Mouse (Mus musculus): ENCODE measurements at regions not wholly inside any gene's neighbourhood (a gene's known extent, or its start where the extent isn't known, plus 50 kb on each side); places are given as distances from the start of the nearest gene placed in this dataset.

DNA sequence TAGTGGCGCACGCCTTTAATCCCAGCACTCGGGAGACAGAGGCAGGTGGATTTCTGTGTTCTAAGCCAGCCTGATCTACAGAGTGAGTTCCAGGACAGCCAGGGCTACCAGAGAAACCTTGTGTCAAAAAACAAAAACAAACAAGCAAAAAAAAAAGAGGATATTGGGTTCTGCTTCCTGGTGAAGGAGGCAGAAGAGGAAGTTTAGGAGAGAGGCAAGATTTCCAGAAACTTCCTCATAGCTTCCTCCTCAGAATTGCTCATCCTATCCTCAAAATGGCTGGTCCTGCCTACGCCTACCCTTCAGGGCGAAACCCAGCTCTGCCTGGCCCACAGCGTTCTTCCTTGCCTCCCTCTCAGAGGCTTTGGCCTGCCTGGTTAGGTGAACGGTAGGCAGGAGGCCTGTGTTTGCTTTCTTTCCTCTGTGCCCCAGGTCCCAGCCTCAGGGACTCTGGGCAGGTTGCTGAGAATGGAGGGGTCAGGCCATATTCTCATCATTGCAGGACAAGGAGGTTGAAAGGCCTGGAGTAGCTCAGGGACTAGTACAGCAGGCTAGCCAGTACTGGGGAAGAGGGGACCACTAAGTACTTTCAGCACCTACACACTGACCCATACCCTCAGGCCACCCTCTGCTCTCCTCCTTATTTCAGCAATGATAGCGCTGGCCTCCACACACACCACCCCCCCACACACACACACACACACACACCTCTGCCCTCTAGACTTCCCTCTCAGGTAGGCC lies 79.6 kb downstream of the Zfp36l2 start:
- no peak for DNase-seq

DNA sequence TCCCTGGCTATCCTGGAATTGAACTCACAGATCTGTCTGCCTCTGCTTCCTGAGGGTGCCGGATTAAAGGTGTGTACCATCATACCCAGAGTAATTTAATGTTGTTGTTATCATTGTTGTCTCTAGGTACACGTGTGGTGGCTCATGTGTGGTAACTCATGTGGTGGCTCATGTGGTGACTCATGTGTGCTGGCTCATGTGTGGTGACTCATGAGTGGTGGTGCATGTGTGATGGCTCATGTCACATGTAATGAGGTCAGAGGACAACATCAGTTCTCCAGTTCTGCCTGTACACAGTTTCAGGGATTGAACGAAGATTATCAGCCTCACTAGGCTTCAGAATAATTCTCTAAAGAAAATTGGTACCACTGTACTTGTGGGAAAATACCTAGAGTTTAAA lies 80.2 kb downstream of the Zfp36l2 start:
- no peak for DNase-seq

- no peak for DNase-seq
Measured at GRCm38 (mm10) chr17:84104242-84104641, 83.5 kb downstream of the Zfp36l2 start.

GRCm38 (mm10) chr17:84103344-84103743 lies 84.4 kb downstream of the Zfp36l2 start:
- DNase-seq: no peak

- DNase-seq: no peak
Measured at GRCm38 (mm10) chr17:84101652-84102051, 86.1 kb downstream of the Zfp36l2 start.

GRCm38 (mm10) chr17:84100523-84100922 lies 87.2 kb downstream of the Zfp36l2 start:
- DNase-seq: no peak

- peak; percentile 77 for DNase-seq
Measured at GRCm38 (mm10) chr17:84099737-84100136, 88.0 kb downstream of the Zfp36l2 start.

- DNase-seq: no peak
Measured at GRCm38 (mm10) chr17:84097871-84098430, 89.8 kb downstream of the Zfp36l2 start.

- DNase-seq: peak; percentile 45
Measured at GRCm38 (mm10) chr17:84097286-84097685, 90.5 kb downstream of the Zfp36l2 start.

DNA sequence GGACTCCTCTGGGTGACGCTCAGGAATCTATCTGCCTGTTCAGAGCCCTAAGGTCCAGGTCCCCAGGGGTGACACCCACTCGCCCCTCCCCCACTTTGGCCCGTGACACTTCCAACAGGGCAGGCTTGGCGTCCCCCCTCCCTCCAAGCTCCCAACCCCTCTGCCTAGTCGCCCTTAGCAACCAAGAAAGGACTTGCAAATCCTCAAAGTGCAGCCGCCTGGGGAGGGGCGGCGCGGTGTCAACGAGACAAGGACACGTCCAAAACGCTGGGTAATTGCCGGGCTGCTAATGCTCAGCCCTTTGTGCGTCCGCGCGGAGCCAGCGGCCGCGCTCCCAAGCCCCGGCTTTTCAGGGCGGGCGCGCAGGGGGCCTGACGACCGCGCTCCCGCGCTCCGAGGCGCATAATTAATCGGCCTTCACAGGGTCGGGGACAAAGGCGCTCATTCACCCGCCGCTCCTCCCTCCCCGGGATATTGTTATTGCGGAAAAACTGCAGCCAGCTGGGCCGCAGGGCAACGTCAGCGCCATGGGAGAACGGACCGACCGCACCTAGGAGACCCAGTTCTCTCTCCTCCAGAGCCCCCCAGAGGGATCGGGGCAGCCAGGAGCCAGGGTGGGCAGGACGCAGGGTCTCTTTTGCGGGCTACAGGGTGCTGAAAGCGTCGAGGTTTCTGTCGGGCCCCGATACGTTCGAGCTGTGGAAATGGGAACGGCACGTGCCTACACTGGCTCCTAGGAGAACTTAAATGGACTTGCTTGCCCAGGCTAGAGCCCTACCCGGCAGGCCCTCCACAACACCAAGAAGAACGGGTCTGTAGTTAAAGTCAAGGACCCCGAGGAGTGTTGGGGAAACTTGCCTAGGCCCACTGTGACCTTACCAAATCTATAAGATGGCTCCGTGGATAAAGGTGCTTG lies 91.1 kb downstream of the Zfp36l2 start:
- DNase-seq: peak; percentile 75

GRCm38 (mm10) chr17:84095829-84096228 lies 91.9 kb downstream of the Zfp36l2 start:
- DNase-seq: no peak

DNA sequence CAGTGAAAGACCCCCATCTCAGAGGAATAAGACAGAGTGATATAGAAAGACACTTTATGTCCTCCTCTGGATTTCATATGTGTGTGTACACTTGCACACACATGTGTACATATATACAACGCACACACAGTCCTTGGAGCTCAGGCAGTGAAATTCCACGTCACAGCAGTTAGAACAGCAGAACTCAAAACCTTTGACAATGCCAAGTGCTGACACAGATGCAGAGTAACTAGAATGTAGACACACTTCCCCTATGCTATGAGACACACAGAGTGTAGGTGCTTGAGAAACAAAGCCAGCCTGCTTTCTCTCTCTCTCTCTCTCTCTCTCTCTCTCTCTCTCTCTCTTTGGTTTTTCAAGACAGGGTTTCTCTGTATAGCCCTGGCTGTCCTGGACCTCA lies 92.7 kb downstream of the Zfp36l2 start:
- DNase-seq: no peak

- no peak for DNase-seq
Measured at GRCm38 (mm10) chr17:84086394-84086793, 101.4 kb downstream of the Zfp36l2 start.

DNA sequence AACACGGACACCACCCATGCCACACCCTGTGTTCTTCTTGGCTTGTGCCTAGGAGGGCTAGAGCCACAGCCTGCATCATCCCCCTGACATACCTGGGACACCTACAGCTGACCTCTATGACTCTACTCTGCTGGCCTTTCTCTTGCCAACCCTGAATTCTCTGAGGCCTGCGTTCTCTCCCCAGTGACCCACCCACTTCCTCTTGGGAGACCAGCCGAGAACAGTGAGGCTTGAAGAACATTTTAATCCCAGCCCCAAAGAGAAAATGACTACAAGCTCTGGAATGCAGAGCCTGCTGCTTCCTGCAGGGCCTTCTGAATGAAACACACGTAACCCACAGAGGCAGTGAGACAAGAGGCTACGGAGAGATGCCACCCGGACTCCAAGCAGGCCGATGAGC lies 102.0 kb downstream of the Zfp36l2 start:
- DNase-seq: peak; percentile 63

- peak; percentile 37 for DNase-seq
Measured at GRCm38 (mm10) chr17:84085232-84085631, 102.5 kb downstream of the Zfp36l2 start.

DNA sequence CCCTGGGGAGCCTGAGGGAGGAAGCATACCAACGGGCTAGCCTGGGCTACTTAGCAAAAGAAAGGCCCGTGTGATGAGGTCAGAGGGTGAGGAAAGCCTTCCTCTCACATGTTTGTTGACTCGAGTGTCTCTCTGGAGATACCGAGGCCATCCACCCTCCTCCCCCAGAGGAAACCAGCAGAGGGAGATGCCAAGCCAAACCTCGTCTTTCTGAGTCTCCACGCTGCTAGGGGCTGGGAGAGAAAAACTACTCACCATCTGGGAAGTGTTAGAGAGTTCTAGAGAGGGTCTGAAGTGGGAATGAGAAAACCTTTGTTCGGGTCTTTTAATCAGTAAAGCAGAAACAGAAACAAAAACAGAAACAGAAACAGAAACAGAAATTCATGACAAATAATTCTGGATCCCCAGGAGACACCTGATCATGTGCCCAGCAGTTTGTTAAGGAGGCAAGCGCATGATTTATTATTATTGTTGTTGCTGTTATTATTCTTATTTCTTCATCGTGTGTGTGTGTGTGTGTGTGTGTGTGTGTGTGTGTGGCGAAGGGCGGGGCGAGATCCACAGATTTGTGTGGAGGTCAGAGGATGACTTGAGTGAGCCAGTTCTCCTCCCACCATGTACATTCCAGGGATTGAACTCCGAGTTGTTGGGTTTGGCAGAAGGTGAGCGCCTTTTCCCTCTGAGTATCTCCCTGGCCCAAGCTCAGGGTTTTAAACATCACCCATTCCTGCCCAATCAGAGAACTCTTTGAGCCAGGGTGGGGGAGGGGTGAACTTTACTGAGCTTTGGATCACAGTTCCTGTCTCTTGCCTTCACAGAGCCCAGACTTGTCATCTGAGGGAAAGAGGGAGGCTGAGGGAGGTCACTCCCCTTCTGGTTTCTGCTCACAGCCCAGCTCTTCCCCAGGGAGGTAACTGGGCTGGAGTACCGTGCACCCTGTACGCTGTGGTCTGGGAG lies 104.2 kb downstream of the Zfp36l2 start:
- DNase-seq: peak; percentile 78

DNA sequence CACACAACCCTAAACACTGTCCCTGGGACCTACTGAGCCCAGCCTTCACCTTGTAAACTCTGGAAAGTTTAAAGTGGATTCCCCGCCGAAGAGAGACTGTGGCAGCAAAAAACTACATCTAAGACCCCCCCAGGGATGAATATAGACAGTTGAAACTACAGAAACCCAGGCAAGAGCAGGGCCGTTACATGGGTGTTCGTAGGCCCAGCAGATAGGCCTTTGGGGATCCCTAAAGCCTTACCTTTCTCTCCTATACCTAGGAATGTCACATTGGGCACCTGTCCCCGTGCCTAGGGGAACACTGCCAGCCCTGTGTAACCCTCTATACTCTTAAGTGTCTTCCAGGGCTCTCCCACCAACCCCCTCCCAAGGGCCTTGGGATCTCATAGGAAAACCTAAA lies 105.2 kb downstream of the Zfp36l2 start:
- no peak for DNase-seq

GRCm38 (mm10) chr17:84081751-84082352 lies 105.9 kb downstream of the Zfp36l2 start:
- peak; percentile 74 for DNase-seq

GRCm38 (mm10) chr17:84075081-84075938 lies 112.4 kb downstream of the Zfp36l2 start:
- no peak for DNase-seq

GRCm38 (mm10) chr17:84074000-84074782 lies 113.6 kb downstream of the Zfp36l2 start:
- DNase-seq: peak; percentile 54
